Mouse (Mus musculus) neural tube, embryonic 15.5 days (tissue): ENCODE measurements around the gene Rreb1. TPM values are rescaled to one million over a fixed set of nuclear protein-coding genes. Genes with fewer than 3 reads are reported as not detected.
A peak's percentile ranks its signal among the peaks of the same experiment; 100 is the strongest.

Source experiments
- ATAC-seq: fragments of 200-750 bp; cut with Nextera tagmentation; 2 replicates; pipeline ENCODE4 v1.8.0; 2017; ENCODE audit warnings: mild to moderate bottlenecking, moderate TSS enrichment, moderate library complexity; ENCODE audit not compliant: low FRiP score
- H3K27ac ChIP-seq: fragments of 300-500 bp; sonication (generic); replicated peaks from 2 replicates; pipeline ENCODE4 v1.5.1; 2015; ENCODE audit warnings: mild to moderate bottlenecking, inconsistent platforms
- H3K27me3 ChIP-seq: fragments of 300-500 bp; sonication (generic); replicated peaks from 2 replicates; pipeline ENCODE4 v1.6.1; 2015; ENCODE audit warnings: inconsistent platforms
- H3K36me3 ChIP-seq: fragments of 300-500 bp; sonication (generic); 2 replicates; pipeline ENCODE4 v1.6.1; 2015; ENCODE audit warnings: inconsistent platforms
- H3K4me1 ChIP-seq: fragments of 300-500 bp; sonication (generic); 2 replicates; pipeline ENCODE4 v1.6.1; 2015; ENCODE audit warnings: inconsistent platforms
- H3K4me2 ChIP-seq: fragments of 300-500 bp; sonication (generic); 2 replicates; pipeline ENCODE4 v1.6.1; 2015; ENCODE audit warnings: inconsistent platforms, mild to moderate bottlenecking, moderate library complexity
- H3K4me3 ChIP-seq: fragments of 300-500 bp; sonication (generic); replicated peaks from 2 replicates; pipeline ENCODE4 v1.5.1; 2015; ENCODE audit warnings: mild to moderate bottlenecking, inconsistent platforms
- H3K9ac ChIP-seq: fragments of 300-500 bp; sonication (generic); replicated peaks from 2 replicates; pipeline ENCODE4 v1.6.1; 2015; ENCODE audit warnings: mild to moderate bottlenecking, inconsistent platforms
- H3K9me3 ChIP-seq: fragments of 300-500 bp; sonication (generic); replicated peaks from 2 replicates; pipeline ENCODE4 v1.6.1; 2016; ENCODE audit warnings: inconsistent platforms
- WGBS: fragments of 180-500 bp; shearing (Covaris S2); methylation state at CpG from one replicate; pipeline ENCODE4 v1.1.7; 2015; ENCODE audit warnings: mixed read lengths; 5-methylcytosine and 5-hydroxymethylcytosine counted together
- polyA plus RNA-seq: library from polyadenylated mRNA; unstranded; fragments of >200 nt; fragmentation: Nextera tagmentation; extraction: Ambion mirVana; gene quantifications from 2 replicates; pipeline ENCODE4 v1.2.1, GENCODE M21; 2015

Rreb1 gene
- polyA plus RNA-seq, 1 experiment from 2014 or later: 3.0 TPM

DNA sequence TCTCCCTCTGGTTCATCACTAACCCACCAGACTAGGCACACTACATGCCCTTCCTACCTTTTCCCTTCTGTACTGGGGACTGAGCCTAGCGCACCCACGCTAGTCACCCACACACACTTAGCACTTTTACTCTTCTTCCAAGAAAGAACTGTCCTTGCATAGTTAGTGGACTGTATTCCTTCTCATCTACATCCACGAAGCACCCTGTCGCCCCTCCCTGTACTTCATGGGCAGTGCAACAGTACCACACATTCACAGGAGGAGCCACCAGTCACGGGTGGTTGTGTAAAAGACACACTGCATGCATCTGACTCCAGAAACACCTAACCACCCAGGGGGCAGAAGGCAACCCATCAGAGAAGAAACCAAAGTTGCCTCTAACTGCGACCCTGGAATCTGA, 195.8 kb downstream of the Rreb1 start:
- Histone ChIP-seq H3K27me3 (no peaks in the 10 kb centered on the region), H3K4me3 (no peak overlapping the region), H3K4me1 (peaks cover 3% of the 10 kb centered on the region), H3K27ac (no peak overlapping the region), H3K4me2 (no peak overlapping the region), H3K9ac (no peak overlapping the region), H3K36me3 (peaks cover 24% of the 10 kb centered on the region), H3K9me3 (no peaks in the 10 kb centered on the region)
- ATAC-seq: no peak
- WGBS: 90% methylated on average over 6 of the region's 6 CpGs

GRCm38 (mm10) chr13:37974731-37975130, 196.5 kb downstream of the Rreb1 start:
- Histone ChIP-seq H3K4me1 (no peaks in the 10 kb centered on the region), H3K27ac (no peak overlapping the region), H3K9me3 (no peaks in the 10 kb centered on the region), H3K27me3 (no peaks in the 10 kb centered on the region), H3K4me3 (no peak overlapping the region), H3K9ac (no peak overlapping the region), H3K4me2 (no peak overlapping the region), H3K36me3 (peaks cover 30% of the 10 kb centered on the region)
- 91% methylated on average over 5 of the region's 5 CpGs for WGBS
- no peak for ATAC-seq

GRCm38 (mm10) chr13:37979506-37979905, 201.3 kb downstream of the Rreb1 start:
- H3K4me2 ChIP-seq: no peak overlapping the region
- H3K9me3 ChIP-seq: no peaks in the 10 kb centered on the region
- ATAC-seq: no peak
- H3K4me1 ChIP-seq: no peaks in the 10 kb centered on the region
- no peak overlapping the region for H3K27ac ChIP-seq
- H3K27me3 ChIP-seq: no peaks in the 10 kb centered on the region
- no peak overlapping the region for H3K9ac ChIP-seq
- peaks cover 65% of the 10 kb centered on the region for H3K36me3 ChIP-seq
- WGBS: 84% methylated on average over 12 of the region's 12 CpGs
- H3K4me3 ChIP-seq: no peak overlapping the region

GRCm38 (mm10) chr13:37980346-37980745, 202.1 kb downstream of the Rreb1 start:
- WGBS: 97% methylated on average over 10 of the region's 10 CpGs
- peaks cover 70% of the 10 kb centered on the region for H3K36me3 ChIP-seq
- no peak overlapping the region for H3K4me3 ChIP-seq
- ATAC-seq: no peak
- no peaks in the 10 kb centered on the region for H3K9me3 ChIP-seq
- H3K27ac ChIP-seq: no peak overlapping the region
- H3K4me2 ChIP-seq: no peak overlapping the region
- no peaks in the 10 kb centered on the region for H3K27me3 ChIP-seq
- no peak overlapping the region for H3K9ac ChIP-seq
- no peaks in the 10 kb centered on the region for H3K4me1 ChIP-seq

DNA sequence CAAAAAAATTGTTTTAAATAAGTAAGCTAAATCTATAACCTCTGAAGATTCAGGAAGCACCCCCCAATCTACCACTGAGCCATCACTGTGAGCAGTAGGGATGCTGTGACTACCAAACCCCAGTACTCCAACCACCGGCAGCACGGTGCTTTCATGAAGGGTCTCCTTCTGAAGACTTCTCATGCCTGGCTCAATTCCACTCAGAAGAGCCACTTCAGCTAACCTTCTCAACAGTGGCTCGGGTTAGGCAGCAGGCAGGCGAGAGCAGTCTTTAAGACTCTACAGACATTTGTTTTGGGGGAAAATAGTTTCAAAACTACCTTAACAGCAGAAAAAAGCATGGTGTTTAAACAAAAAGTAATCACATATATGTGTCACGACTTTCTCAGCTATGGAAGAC, 202.9 kb downstream of the Rreb1 start:
- WGBS: 94% methylated on average over 5 of the region's 5 CpGs
- no peak for ATAC-seq

GRCm38 (mm10) chr13:37986166-37986565, 208.0 kb downstream of the Rreb1 start:
- Histone ChIP-seq H3K27ac (no peak overlapping the region), H3K9ac (no peak overlapping the region), H3K4me3 (no peak overlapping the region), H3K27me3 (no peaks in the 10 kb centered on the region), H3K4me2 (no peak overlapping the region), H3K9me3 (no peaks in the 10 kb centered on the region), H3K4me1 (no peaks in the 10 kb centered on the region), H3K36me3 (peaks cover 81% of the 10 kb centered on the region)
- 80% methylated on average over 10 of the region's 10 CpGs for WGBS
- ATAC-seq: no peak

More for the DNA sequence above, 202.9 kb downstream of the Rreb1 start:
- no peaks in the 10 kb centered on the region for H3K9me3 ChIP-seq
- H3K36me3 ChIP-seq: peaks cover 76% of the 10 kb centered on the region
- no peaks in the 10 kb centered on the region for H3K27me3 ChIP-seq
- no peak overlapping the region for H3K9ac ChIP-seq
- no peak overlapping the region for H3K4me2 ChIP-seq
- no peak overlapping the region for H3K4me3 ChIP-seq
- H3K27ac ChIP-seq: no peak overlapping the region
- no peaks in the 10 kb centered on the region for H3K4me1 ChIP-seq

DNA sequence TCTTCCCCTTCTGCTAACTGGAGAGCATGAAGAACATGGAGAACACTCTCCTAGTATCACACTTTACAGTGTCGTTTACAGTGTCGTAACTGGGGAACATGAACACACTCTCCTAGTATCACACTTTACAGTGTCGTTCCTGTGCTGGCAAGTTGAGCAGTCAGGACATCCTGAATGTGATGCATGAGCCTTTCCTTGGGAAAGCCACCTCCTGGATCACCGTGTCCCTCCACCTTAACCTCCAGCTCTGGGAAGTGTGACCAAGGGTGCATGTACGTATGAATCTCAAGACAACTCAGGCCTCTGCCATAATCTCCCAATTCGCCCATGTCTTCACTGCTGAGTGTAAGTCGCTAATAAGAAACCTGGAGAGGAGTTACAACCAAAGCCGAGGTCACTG, 211.5 kb downstream of the Rreb1 start:
- WGBS: 93% methylated on average over 8 of the region's 8 CpGs

GRCm38 (mm10) chr13:37992638-37993371, 214.6 kb downstream of the Rreb1 start:
- peak overlapping the region; percentile 92 for H3K9ac ChIP-seq
- 14% methylated on average over 10 of the region's 10 CpGs for WGBS

More for the DNA sequence above, 211.5 kb downstream of the Rreb1 start:
- Histone ChIP-seq H3K4me2 (no peak overlapping the region), H3K9ac (no peak overlapping the region), H3K9me3 (no peaks in the 10 kb centered on the region), H3K27ac (no peak overlapping the region), H3K4me3 (no peak overlapping the region), H3K36me3 (peaks cover 59% of the 10 kb centered on the region), H3K4me1 (peaks cover 12% of the 10 kb centered on the region), H3K27me3 (no peaks in the 10 kb centered on the region)
- no peak for ATAC-seq

DNA sequence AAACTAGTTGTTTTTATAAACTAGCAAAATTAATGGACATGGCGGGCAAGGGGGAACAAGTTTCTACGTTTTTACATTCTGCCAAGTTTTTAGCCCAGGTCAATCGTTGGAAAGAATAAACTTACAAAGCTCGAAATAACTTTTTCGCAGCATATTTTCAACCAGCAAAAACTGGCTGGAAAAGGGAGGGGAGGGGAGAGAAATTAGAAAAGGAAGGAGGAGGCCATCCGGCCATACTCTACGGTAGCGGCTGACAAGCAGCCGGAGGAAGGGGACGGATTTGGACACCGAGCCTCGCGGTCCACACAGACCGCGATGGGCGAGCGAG, 215.1 kb downstream of the Rreb1 start:
- WGBS: under 1% methylated on average over 17 of the region's 17 CpGs
- H3K9me3 ChIP-seq: no peaks in the 10 kb centered on the region

More at GRCm38 (mm10) chr13:37992638-37993371, 214.6 kb downstream of the Rreb1 start:
- Histone ChIP-seq H3K4me1 (peaks cover 14% of the 10 kb centered on the region), H3K4me3 (peak overlapping the region; percentile 98), H3K27me3 (no peaks in the 10 kb centered on the region), H3K36me3 (peaks cover 33% of the 10 kb centered on the region), H3K9me3 (no peaks in the 10 kb centered on the region), H3K27ac (peak overlapping the region; percentile 94; the same call in 1 of the 2 replicates), H3K4me2 (peak overlapping the region; percentile 70)
- no peak for ATAC-seq

DNA sequence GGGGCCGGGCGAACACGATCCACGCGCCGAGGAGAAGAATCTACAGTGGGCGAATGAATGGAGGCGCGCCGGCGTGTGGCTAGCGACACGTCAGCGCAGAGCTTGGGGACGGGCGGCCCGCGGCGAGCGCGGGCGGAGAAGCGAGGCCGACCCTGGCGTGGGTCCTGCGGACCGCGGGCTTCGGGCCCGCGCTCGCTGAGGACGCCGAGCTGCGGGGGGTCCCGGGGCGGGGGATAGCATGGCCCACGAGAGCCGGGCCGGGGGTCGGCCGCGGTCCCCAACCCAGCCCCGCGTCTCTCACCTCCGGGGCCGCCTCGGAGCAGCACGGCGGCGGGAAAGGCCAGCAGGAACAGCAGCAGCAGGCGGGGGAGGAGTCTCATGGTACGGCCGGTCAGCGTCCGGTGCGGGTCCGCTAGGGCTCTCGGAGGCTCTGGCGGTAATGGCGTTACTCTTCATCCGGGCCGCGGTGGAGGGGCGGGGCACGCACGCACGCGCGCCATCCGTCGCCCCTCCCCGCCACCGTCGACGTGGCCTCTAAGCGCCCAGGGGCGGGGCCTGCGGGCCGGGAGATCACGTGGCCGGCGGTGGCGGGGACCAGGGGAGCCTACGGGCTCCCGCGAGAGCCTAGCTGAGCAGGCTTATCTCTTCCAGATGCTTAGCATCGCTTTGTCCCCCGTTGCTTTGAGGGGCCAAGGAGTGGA, 215.7 kb downstream of the Rreb1 start, which contains the start of gene Ssr1:
Gene Ssr1, minus strand, starts transcription at position 514 of the 701 bp plus-strand sequence.
- Histone ChIP-seq H3K9ac (peak within 1 kb of the TSS; percentile 92), H3K4me3 (peak within 1 kb of the TSS; percentile 98), H3K36me3 (peaks cover 24% of the 10 kb centered on the region), H3K4me1 (peaks cover 14% of the 10 kb centered on the region), H3K27me3 (no peaks in the 10 kb centered on the region), H3K4me2 (peak within 1 kb of the TSS; percentile 70), H3K9me3 (no peaks in the 10 kb centered on the region), H3K27ac (peak within 1 kb of the TSS; percentile 94)
- ATAC-seq: peak; percentile 99
- under 1% methylated on average over 85 of the region's 89 CpGs for WGBS

More for the DNA sequence above, 215.1 kb downstream of the Rreb1 start:
- Histone ChIP-seq H3K4me2 (peak overlapping the region; percentile 70), H3K36me3 (peaks cover 29% of the 10 kb centered on the region), H3K4me3 (peak overlapping the region; percentile 98), H3K27me3 (no peaks in the 10 kb centered on the region), H3K9ac (peak overlapping the region; percentile 92), H3K27ac (peak overlapping the region; percentile 94), H3K4me1 (peaks cover 14% of the 10 kb centered on the region)
- ATAC-seq: no peak

DNA sequence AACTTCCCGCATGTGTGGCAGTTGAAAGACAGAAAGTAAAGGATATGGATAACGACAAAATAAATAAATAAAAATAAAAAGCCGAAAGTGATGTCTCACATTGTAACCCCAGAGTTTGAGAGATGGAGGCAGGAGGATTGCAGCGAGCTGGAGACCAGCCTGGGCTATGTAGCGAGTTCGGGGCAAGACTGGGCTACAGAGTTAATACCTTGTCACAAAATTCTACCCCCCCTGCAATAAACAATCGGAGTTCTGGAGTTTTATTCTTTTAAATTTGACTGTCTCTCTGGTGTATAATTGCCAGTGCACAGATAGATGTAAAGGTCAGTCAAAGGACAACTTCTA, 216.2 kb downstream of the Rreb1 start:
- H3K9me3 ChIP-seq: no peaks in the 10 kb centered on the region
- H3K9ac ChIP-seq: peak overlapping the region; percentile 32; the same call in 1 of the 2 replicates
- peak; percentile 59 for ATAC-seq
- H3K27me3 ChIP-seq: no peaks in the 10 kb centered on the region
- WGBS: 20% methylated on average over 7 of the region's 7 CpGs
- H3K36me3 ChIP-seq: peaks cover 19% of the 10 kb centered on the region
- H3K4me3 ChIP-seq: peak overlapping the region; percentile 98
- H3K4me1 ChIP-seq: peaks cover 14% of the 10 kb centered on the region
- peak overlapping the region; percentile 79 for H3K27ac ChIP-seq
- H3K4me2 ChIP-seq: peak overlapping the region; percentile 70

- no peak for ATAC-seq
- no peak overlapping the region for H3K9ac ChIP-seq
- H3K36me3 ChIP-seq: no peaks in the 10 kb centered on the region
- no peaks in the 10 kb centered on the region for H3K9me3 ChIP-seq
- H3K4me3 ChIP-seq: no peak overlapping the region
- H3K27me3 ChIP-seq: 0 out of 2 replicates have a peak, but pooled peaks cover 2% of the 10 kb centered on the region
- H3K27ac ChIP-seq: no peak overlapping the region
- WGBS: 79% methylated on average over 3 of the region's 3 CpGs
- H3K4me2 ChIP-seq: no peak overlapping the region
- peaks cover 2% of the 10 kb centered on the region; the same call in 1 of the 2 replicates for H3K4me1 ChIP-seq
These were observed 221.5 kb downstream of the Rreb1 start for GRCm38 (mm10) chr13:37999713-38000112.
